ENCODE assay signal across 17 mouse cellular contexts in genomic region chr6:116063516-116063915, GRCm38 (mm10).
"Had no signal": no experiment of that assay in that cellular context is flagged by ENCODE, and none has a peak within 500 bp of the region (broad histone marks: within the 10 kb centered on the region; RNA-seq: fewer than 3 reads in every experiment).

No protein-coding gene starts in this region.

- H3K27me3 ChIP-seq: liver, embryonic 15.5 days; lung, embryonic 15.5 days; megakaryocyte, embryonic 14.5 days; midbrain, embryonic 12.5 days; neural tube, embryonic 12.5 days; stomach, embryonic 15.5 days had no signal

- H3K36me3 ChIP-seq: liver, embryonic 15.5 days; lung, embryonic 15.5 days; midbrain, embryonic 12.5 days; neural tube, embryonic 12.5 days; stomach, embryonic 15.5 days had no signal

- H3K4me3 ChIP-seq: liver, embryonic 15.5 days; lung, embryonic 15.5 days; megakaryocyte, embryonic 14.5 days; midbrain, embryonic 12.5 days; neural tube, embryonic 12.5 days; stomach, embryonic 15.5 days had no signal

- H3K4me1 ChIP-seq: liver, embryonic 15.5 days; lung, embryonic 15.5 days; stomach, embryonic 15.5 days had no signal

- H3K9ac ChIP-seq: liver, embryonic 15.5 days; liver, postnatal 0 days; lung, embryonic 15.5 days; midbrain, embryonic 12.5 days; neural tube, embryonic 12.5 days; stomach, embryonic 15.5 days had no signal

- H3K27ac ChIP-seq: liver, embryonic 15.5 days; lung, embryonic 15.5 days; macrophage; midbrain, embryonic 12.5 days; neural tube, embryonic 12.5 days; stomach, embryonic 15.5 days; stomach, postnatal 0 days had no signal

- DNase-seq: liver, postnatal 0 days; lung, adult 2 months; lung, postnatal 14 days; lung, postnatal 36 days; midbrain, embryonic 14.5 days; right cerebral cortex, postnatal 14 days; thymus, adult 2 months; thymus, postnatal 25 days; thymus, postnatal 4 days had no signal
